Mouse (Mus musculus): ENCODE measurements around the gene Map7.

GRCm38 (mm10) chr10:20176054-20176453, 27.8 kb downstream of the Map7 start:
- TF ChIP-seq POLR2A (IDR thresholded peaks at IDR 0.05; ENCODE audit: borderline replicate concordance, extremely low read depth, insufficient read depth, insufficient read length, poor library complexity, severe bottlenecking) (no peak), CTCF (IDR thresholded peaks at IDR 0.05; ENCODE audit: borderline replicate concordance, extremely low read depth, insufficient read depth, insufficient read length) (no peak)
